Mouse (Mus musculus) testis, adult 2 months (tissue): ENCODE results near the gene Sptlc2.

ENCODE experiments used
- CTCF ChIP-seq: fragments of 200-500 bp; IDR thresholded peaks from 2 replicates; pipeline ENCODE4 v1.5.1; 2012; ENCODE audit warnings: low read depth, mild to moderate bottlenecking, inconsistent platforms, low read length, moderate library complexity; ENCODE audit not compliant: control insufficient read depth, insufficient read depth, insufficient replicate concordance
- POLR2A ChIP-seq: fragments of 200-500 bp; IDR thresholded peaks from 2 replicates; pipeline ENCODE4 v1.6.1; 2012; ENCODE audit warnings: low read depth, mild to moderate bottlenecking, inconsistent platforms, low read length, moderate library complexity; ENCODE audit not compliant: control insufficient read depth

GRCm38 (mm10) chr12:87424516-87424915, 36.4 kb upstream of the Sptlc2 start:
- TF ChIP-seq CTCF (no peak), POLR2A (no peak)
